Mouse (Mus musculus) liver, embryonic 14.5 days (tissue): ENCODE results near the gene Dmrt2.

ENCODE experiments used
- CTCF ChIP-seq: IDR thresholded peaks from 2 replicates; pipeline ENCODE4 v1.5.1; 2016; ENCODE audit warnings: antibody characterized with exemption, low read depth, control low read depth
- EP300 ChIP-seq: IDR thresholded peaks from 2 replicates; pipeline ENCODE4 v1.6.1; 2016; ENCODE audit warnings: antibody characterized with exemption, low read depth

DNA sequence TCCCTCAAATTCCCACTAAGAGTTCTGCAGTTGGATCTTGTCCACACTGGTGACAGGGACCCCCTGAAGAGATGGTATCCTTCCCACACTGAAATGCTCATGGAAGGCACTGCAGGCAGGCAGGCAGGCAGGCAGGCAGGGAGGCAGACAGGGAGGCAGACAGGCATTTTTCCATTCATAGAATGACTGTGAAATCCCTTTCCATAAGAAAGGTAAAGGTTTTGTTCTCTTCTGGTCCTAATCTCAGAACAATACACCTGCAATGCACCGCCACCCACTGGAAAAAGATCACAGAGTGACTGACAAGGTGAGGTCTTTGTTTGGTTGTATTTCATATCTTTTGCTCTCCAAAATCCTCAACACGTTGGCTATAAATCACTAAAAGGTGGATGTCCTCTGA is 42.7 kb downstream of the Dmrt2 start:
- TF ChIP-seq CTCF = no peak
- TF ChIP-seq EP300 = no peak
